Mouse (Mus musculus) heart, adult 8-10 months (tissue): ENCODE measurements at regions not wholly inside any gene's neighbourhood (a gene's known extent, or its start where the extent isn't known, plus 50 kb on each side); places are given as distances from the start of the nearest gene placed in this dataset.

ENCODE experiments used
- DNase-seq: peaks from one replicate; pipeline ENCODE4 v3.0.0; 2022; ENCODE audit warnings: low spot score

DNA sequence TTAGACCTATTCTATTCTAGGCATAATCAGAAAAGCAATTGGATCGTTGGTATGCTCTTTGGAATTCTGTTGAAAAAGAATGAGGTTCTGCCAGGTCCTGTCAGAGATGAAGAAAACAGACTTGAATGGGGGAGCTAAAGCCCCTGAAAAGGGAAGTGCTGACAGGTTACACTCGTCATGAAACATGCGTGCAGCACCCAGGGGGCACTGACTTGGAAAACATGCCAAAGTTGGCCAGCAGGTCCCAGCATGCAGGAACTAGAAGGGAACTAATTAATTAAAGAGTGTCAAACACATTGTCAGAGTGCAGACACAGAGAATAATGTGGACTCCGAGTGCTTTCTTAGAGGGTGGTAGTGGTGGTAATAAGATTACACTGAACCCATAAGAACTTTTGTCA lies 346.2 kb upstream of the Smarca2 start:
- DNase-seq, result no peak

DNA sequence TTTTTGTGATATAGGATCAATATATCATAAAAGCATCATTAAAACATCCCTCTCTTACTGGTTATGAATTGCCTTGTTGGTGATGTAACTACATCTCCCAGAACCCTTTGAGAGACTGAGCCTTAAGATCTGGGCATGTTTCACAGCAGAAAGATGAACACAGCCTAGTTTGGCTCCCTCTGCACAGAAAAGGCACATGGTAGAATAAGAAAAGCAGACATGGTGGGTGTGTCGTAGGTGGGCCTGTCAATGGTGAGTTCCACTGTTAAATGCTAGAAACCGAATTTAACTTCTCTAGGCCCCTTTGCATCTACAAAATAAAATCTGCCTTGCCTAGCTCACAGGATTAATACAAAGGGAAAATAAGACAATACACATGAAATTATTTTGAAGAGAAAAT lies 343.3 kb upstream of the Smarca2 start:
- DNase-seq, result no peak

DNA sequence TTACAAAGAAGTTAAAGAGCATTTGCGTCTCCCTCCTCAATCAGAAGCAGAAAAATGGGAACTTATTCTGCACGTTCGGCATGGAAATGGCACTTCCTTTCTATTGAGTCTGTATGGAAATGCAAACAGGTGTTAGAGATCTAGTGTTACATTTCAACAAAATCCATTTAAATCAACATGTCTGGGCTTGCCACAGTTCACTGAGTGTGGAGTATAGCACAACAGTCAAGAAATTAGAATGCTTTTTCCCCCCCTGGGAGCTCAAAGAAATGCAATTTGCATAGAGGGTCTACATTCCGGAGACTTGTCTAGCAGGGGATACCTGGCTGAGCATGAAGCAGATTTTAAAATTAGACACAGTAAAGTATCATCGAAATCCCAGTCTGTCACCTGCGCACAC lies 308.5 kb upstream of the Smarca2 start:
- DNase-seq, result no peak

DNA sequence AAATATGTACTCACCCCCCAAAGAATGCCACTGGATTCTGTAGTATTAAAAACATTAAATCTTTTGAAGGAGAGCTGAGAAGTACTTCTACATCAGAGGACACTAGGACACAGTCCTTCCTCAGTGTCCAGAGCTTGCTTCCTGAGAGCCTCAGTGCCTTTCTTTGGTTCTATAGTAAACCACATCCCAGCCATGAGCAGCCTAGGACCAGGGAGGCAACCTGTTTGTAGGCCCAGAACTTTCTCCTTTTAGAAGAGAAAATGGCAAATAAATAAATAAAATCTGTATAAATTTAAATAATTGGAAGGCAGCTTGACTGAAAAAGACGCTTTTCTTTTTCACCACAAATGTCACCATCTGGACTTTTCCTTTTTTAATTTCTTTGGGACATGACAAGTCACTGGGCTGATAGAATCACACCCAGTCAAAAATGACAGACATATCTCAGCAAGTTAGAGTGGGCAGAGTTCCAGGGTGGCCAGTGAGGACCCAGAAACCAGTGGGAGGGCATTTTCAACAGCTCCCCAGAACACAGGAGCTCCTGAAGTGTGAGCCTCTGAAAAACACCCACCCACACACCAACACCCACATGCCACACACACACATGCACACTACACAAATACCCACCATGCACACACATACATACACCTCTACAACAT lies 296.2 kb upstream of the Smarca2 start:
- DNase-seq, result no peak

DNA sequence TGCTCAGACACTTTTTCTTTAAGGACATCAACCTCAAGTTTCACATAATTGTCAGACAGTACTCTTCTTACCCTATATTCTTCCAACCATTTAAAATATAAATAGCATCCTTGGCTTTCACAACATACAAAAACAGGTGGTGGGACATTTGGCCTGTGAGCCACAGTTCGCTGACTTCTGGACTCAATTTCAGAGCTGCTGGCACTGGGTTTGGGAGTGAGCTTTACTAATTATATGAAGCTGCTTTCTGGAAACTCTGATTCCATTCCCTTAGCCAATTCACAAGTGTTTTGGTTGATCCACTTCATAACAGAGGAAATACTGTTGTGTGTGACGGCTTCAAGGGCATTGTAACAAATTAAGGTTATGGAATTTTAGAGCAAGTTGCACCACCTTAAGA lies 285.9 kb upstream of the Smarca2 start:
- no peak for DNase-seq

DNA sequence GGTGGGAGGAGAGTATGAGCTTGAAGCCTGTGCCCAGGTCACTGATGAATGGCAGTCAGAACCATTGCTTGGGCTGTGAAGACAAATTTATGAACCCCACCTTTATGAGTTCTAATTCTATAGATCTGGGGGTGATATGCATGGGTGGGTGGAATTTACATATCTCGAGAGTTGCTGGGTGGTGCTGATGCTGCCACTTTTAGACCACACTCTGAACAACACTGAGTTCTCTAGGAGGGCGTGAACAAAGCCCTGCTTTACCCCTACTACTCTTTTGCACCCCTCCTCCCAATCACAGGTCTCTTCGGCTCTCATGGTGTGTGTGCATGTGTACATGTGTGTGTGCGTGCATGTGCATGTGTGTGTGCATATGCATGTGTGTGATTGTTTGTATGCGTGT lies 281.2 kb upstream of the Smarca2 start:
- DNase-seq, result no peak

DNA sequence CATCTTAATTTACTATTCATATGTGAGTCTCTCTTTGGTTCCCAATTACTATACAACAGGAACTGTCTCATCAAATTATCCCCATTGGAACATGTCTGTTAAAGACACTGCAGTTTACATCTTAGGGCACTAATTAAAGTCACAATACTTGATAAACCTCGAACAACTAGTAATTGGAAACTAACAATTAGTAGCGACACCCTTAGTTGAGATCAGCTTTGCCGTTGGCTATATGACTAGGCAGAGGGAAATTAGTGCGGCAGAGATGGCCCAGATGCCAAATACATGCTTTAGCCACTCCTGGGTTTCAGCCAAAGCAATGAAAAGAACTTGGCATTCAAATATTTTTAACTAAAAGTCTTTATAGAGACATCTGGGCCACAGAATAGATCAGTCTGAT lies 265.7 kb upstream of the Smarca2 start:
- no peak for DNase-seq

DNA sequence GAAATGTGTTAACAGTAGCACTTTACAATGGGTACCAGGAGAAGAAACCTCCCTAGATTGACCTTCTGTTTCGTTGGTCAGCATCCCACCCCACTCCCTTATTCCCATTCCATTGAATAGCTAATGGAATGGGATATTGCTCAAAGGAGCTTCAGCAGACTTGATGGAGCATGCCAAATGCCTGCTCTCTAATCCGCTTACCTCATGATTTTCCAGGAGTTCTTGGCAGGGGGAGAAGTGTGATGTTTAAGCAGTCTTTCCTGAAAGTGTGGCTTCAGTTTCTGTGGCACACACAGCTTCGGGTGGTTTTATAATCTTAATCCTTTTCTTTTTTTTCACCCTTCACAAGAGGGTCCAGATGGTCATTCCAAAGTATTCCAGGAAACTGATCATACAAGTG lies 264.7 kb upstream of the Smarca2 start:
- no peak for DNase-seq

DNA sequence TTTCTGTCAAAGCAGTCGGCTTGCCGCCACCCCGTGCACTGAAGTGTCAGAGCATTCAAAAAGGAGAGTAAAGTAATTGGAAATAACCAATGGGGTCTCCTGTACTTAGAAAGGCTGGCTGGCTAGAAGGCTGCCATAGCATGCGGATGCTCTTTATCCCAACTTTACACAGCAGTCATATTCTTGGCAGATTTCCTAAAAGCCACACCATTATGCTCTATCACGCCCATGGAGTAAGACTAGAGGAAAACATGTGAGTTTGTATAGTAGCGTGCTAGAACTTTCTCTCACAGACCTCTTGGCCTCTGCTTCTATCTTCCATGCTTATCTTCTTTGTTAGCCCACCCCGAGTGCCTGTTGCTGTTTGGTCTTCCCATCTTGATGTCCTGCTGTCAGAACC lies 249.8 kb upstream of the Smarca2 start:
- DNase-seq, result no peak

DNA sequence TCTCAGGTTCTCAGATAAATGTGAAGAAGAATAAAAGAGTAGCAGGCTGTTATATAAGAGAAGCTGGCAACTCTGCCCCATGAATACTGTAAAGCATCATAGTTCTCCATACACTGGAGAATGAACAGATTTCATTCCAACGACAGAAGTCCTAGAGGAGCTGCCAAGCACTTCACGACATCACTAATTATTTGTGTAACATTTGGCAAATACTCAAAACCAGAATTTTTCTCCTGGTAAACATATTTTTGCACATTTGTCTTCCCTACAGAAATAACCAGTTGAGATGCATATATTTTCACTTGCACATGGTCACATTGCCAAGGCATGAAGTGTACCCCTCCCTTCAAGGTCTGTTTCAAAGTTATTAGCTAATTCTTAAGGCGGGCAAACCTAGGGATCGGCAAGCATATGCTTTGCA lies 220.9 kb upstream of the Smarca2 start:
- no peak for DNase-seq

DNA sequence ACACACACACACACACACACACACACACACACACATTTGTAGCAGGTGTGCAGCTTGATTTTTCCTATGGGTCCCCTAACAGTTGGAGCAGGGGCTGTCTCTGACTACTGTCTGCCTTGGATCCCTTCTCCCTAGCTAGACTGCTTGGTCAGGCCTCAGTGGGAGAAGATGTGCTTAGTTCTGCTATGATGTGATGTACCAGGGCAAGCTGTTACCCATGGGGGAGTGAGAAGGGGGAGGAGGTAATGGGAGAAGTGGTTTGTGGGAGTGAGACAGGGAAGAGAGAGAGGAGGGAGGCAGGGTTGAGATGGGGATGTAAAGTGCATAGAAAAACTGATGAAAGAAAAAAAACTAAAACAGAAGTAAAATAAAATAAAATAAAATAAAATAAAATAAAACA lies 218.8 kb upstream of the Smarca2 start:
- DNase-seq, result no peak

DNA sequence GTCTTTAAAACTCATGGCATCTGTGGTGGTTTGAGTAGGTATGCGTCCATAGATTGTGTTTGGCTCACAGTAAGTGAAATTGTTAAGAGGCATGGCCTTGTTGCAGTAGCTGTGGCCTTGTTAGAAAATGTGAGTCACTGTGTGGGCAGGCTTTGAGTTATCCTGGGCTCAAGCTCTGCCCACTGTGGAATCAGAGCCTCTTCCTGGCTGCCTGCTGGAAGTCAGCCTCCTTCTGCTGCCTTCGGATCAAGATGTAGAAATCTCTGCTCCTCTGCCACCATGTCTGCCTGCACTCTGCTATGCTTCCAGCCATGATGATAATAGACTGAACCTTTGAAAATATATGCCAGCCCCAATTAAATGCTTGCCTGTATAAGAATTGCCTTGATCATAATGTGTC lies 192.2 kb upstream of the Smarca2 start:
- no peak for DNase-seq

DNA sequence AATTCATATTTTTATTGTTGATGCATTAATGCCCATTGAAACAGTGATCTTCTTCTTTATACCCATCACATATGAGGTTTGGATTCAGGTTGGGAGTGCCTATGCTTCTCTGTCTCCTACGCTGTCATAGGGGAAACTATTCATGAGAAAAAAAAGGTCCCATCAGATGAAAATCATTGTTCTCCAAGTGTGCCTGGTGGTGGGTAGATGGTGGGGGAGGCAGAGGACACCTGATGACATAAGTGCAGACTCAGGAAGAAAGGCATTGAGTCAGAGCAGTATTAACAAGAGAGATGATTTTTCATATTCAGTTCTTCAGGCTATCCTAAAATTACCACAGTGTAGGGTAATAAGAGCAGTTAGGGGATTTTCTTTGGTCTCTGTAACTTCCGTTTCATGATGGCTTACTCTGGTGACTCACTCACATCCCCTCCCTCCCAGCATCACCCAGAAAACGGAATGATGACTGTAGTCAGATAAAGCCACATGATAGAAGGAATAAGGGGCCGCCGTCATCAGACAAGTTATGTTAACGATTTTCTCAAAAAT lies 190.3 kb upstream of the Smarca2 start:
- DNase-seq, result no peak

DNA sequence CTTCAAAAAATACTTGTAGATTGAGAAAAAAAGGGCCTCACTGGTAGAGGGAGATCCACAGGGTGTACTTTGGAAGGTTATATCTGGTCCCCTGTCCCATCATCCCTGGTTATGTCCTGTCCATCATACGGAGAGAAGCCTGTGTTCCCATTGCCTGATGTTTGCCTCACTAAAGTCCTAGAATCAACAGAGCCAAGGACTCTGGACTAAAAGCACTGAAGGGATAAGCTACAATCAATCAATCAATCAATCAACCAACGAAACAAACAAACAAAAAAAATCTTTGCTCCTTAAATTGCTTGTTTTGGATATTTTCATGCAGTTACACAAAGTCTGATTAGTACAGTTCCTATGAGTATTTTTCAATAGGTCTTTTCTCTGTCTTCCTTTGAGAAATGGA lies 185.1 kb upstream of the Smarca2 start:
- no peak for DNase-seq

DNA sequence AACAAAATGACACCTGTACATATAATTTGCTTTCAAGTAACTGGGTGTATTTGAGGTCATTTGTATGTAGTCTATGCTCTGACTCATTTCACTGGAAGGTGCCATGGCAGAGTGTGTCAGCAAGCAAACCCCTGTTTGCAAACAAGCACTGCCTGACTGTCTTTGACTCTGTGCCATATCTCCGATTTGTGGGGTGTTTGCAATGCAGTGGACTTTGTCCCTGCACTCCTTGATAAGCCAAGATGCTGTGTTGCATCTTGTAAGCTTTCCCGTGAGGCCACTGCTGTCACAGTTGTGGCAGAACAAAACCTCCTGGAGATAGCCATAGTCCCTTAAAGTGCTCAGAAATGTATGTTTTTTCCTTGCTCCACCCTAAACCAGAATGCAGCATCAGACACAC lies 165.7 kb upstream of the Smarca2 start:
- DNase-seq, result no peak

DNA sequence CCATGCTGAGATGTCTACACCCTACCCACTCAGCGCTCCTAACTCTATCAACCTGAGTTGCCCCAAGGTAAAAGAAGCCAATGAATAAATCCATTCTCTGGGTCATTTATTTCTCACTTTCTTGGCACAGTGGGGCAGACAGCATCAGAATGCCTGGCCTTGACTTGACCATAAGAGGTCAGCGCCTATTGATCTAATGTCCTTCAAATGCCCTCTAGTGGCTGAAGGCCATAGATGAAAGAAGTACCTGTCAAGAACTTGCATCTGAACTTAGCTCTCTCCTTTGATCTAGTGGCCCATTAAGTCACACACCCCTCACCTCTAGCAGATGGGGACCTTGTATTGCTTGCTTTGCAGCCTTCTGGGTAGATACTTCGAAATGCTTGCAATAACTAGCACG lies 159.5 kb upstream of the Smarca2 start:
- no peak for DNase-seq

DNA sequence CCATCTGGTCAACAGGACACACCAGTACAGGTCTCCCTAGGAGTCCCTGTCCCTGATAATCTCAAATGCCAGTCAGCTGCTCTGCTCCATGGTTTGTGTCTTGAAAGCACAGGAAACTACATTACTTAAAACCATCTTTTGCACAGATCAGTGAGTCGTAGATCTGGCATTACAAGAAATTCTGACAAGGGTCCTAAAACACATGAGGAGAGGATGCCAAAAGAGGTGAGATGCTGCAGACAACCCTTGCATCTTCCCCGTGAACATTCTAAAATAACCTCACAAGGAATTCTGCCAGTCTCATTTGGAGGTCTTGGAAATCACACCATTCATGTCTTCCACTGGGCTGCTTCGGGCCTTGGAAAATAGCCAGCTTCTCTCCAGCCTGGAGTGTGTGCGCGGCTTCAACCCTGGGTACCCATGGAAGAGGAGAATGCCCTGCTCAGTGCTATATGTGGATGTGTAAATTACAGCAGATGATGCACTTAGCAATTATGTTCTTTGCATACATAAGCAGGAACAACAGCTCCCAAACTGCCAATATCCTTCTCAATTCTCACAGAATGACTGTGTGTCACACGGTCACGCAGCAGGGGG lies 157.3 kb upstream of the Smarca2 start:
- DNase-seq, result no peak

DNA sequence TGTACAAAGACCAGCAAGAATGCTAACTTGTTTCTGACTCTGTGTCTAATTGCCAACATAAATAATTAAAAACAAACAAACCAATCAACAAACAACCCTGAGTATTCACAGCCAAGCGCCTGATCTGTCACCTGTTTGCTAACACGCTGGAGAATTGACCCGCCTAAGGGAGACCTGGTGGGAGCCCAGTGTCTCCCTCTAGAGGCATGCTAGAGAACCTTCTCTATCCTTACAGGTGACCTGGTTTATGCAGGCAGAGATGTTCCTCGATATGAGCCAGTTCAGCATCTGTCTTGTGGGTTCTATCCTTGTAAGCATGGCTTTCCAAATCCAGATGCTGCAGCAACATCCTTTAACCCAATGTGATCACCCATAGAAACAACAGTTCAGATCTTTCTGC lies 143.1 kb upstream of the Smarca2 start:
- DNase-seq, result no peak

DNA sequence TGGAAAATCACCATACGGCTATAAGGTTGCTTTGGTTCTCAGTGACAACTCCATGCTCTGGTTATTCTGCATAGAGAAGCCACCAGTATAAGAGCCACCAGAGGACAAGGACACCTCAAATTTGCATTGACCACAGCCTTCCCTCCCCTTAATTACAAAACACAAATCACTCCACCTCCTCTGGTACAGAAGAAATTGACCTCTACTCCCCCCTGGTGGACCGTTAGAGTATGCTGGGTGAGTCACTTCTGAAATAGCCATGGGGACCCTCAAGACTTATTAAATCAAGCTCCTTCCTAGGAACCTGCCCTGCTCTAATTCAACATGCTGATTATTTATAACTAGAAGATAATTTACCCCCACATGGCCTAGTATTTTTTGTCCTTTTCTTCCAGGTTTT lies 139.6 kb upstream of the Smarca2 start:
- DNase-seq, result no peak

DNA sequence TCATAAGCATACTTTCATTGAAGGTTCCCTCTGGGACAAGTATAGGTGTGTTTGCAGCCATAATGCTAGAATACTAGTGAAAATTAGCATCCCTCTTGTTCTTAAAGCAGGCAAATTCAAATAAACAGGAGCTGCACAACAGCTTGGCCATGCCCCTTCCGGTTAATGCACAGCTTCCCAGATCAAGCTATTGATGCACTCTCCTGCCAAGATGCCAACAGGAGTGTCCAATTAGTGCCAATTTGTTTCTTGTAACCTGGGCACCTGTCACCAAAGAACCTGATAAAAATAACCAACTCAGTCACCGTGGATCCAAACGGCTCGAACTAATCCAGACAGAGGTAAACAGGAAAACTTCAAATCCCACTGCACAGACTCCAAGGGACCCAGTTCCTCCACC lies 138.6 kb upstream of the Smarca2 start:
- DNase-seq, result no peak

DNA sequence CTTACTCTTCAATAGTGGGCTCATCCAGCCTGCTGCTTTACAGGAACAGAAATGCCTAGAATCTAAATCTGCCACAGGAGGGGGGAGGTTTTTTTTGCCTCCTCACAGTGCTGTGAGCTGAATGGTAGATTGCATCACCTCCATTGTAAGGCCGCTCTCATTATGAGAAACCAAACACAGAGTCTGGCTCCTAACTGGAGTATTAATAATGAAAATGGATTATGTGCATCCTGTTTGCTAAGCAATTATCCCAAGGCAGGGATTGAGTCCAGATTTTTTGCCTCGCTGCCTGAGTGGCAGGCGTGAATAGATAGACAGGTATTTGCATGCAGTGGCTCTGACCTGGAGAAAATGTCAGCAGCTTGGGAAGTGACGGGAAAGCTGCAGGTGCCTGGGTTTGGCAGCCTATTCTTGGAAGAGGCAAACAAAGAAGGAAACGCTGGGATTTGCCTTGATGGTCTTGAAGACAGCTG lies 137.6 kb upstream of the Smarca2 start:
- DNase-seq, result no peak

DNA sequence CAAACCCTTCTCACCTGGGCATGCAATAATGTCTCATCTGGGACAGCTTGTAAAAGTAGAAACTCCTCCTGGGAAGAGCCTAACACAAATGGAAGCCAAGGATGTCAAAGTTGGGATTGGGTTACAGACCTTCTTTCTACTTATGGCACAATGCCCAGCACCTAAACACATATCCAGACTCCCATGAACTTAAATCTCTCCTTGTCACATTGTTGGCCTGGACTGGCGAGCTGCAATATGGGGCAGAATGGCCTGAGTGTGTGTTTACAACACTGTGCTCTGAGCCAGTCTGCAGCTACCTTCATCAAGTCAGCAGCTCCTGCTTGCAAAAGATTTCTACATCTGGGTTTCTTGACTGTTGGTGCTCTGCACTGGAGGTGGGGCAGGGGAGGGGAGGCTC lies 132.2 kb upstream of the Smarca2 start:
- no peak for DNase-seq

DNA sequence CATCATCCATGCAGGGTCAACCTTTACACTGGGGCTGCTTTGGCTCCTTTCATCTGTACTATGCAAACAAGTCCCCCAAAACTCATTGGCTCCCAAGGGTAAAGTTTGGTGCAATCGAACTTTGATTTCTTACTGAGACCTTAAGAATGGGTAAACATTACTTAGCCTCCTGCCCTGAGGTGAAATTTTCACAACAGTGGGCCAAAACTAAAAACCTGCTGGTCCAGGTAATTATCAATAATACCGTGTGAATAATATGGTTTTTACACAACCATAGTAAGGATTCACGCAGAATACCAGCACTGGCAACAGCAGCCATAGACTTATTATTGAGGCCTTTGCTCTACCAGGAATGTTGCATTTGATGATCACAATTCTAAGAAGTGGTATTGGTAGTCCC lies 131.6 kb upstream of the Smarca2 start:
- no peak for DNase-seq

DNA sequence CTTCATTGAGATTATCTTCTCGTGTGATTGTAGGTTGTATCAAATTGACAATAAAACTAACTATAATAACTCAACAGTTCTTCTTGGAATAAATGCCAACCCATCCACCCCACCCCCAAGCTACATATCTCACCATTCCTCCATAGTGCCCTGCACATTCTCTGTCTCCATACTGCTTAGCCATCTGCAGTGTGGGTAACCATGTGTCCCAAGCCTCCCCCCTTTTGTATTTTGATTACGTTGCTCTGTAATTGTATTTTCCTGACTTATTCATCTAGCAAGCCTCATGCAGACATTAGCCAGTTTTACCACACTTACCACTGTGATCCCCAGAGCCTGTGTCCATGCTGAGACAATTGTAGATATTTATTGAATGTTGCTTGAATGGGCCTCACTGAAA lies 129.7 kb upstream of the Smarca2 start:
- no peak for DNase-seq
